Mouse (Mus musculus) central nervous system, embryonic 18 days (tissue): Measurements from ENCODE around the gene Zfp93. TPM values are rescaled to one million over a fixed set of nuclear protein-coding genes. Genes with fewer than 3 reads are reported as not detected.

Experiments used
- polyA plus RNA-seq: library from polyadenylated mRNA; depleted of rRNA; stranded (reverse); fragments of >200 nt; gene quantifications from 2 replicates; pipeline ENCODE4 v1.2.3, GENCODE M21; 2012; rRNA removed

The Zfp93 gene
- 8.3 and 8.5 TPM in 2 replicates for polyA plus RNA-seq

DNA sequence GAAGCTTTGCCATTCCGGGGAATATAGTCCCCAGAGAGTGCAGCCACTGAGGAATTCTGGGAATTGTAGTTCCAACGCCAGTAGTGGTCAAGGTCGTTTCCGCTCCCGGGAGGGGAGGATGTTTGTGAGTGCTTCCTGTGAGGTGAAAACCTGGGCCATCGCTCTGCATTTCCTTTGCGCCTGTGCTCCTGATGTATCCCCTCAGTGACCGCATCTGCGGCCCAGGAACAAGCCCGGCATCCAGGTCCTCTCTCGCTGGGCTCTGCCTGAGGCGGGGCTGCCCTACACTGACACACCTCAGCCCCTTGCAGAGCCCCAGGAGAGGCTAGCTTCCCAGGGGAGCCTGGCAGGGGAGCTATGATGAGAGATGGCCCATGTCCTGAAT lies at the start of gene Zfp93:
TSS of gene Zfp93 (plus strand) at position 133 of the 385 bp plus-strand sequence.

DNA sequence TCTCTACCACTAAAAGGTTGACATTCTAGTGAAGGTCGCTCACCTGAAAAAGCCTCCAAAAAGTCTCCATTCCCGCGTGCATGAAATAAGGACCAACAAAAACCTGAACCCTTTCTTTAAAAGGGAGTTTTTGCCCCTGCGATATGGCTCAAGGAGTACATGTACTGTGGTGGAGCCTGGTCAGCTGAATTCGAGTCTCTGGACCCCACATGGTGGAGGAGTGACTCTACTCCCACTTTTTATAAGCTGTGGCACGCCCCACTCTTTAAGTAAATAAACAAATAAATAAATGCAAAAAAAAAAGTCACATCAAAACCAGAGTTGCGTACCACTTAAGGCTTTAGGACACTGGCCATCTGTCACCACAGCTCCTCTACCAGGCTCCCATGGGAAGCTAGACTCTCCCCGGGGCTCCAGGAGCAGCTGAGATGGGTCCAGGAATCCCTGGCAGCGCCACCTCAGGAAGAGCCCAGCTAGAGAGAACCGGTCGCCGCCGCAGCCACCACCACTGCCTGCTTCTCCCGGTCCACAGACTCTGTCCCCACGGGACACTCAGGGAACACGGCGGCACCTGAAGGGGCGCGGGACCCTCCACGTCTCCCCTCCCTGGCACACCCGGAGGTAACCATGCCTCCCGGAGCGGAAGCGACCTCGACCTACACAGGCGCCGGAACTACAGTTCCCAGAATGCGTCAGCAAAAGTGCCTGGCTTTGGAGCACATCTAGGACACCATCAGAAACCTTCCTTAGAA lies 33.0 kb upstream of the Zfp93 start, which contains the start of gene Zfp109:
TSS of gene Zfp109 (minus strand) at position 521 of the 752 bp plus-strand sequence.

DNA sequence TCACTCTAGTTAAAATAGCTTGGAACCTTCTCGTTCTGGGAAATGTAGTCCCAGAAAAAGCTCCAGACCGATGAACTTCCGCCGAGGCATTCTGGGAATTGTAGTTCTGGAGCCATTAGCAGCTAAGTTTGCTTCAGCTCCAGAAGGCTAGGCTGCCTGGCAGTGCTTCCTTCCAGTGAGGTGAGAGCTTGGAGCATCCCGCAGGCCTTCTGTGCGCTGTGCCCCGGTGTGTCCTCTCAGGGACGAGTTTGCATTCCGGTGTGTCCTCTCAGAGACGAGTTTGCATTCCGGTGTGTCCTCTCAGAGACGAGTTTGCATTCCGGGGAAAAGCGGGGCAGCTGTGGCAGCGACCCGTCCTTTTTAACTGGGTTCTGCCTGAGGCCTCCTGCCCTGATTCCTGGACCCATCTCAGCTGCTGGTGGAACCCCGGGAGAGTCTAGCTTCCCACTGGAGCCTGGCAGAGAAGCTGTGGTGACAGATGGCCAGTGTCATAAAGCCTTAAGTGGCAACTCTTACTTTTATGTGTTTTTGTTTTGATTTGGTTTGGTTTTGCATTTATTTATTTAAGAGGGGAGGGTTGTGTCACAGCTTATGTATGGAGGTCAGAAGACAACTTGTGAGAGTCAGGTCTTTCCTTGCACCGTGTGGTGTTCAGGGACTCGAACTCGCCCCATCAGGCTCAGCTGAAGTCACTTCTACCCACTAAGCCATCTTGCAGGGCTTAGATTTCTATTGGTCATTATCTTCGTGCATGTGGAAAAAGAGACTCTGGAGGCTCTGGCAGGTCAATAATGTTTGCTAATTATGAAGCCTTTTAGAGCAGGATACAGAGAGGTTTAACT lies 15.4 kb upstream of the Zfp93 start, which contains the start of gene Zfp108:
TSS of gene Zfp108 (plus strand) at position 162 of the 842 bp plus-strand sequence.

DNA sequence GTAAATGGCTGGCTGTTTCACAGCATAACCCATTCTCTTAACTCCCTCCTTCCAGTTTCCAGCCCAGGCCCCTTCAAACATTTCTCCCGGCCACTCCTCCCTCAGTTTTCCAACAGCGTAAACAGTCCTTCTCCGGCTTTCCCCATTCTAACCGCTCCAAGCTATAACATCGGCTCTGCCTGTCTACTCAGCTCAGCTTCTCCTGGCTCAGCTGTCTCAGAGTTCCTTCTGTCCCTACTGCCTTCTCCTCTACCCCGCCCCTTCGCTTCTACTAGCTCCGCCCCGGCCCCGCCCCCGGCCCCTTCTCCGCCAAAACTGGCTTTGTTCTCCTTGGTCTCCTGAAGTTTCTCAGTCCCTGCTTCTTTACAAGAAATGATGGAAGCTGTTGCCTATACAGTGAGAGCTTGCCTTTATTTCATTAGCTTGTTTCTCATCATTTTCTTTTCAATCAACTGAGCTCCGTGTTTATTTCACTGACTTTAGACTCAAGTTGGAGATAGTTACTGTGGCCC lies 30.6 kb downstream of the Zfp93 start, which contains the start of gene Zfp61:
TSS of gene Zfp61 (minus strand) at position 462 of the 512 bp plus-strand sequence.

DNA sequence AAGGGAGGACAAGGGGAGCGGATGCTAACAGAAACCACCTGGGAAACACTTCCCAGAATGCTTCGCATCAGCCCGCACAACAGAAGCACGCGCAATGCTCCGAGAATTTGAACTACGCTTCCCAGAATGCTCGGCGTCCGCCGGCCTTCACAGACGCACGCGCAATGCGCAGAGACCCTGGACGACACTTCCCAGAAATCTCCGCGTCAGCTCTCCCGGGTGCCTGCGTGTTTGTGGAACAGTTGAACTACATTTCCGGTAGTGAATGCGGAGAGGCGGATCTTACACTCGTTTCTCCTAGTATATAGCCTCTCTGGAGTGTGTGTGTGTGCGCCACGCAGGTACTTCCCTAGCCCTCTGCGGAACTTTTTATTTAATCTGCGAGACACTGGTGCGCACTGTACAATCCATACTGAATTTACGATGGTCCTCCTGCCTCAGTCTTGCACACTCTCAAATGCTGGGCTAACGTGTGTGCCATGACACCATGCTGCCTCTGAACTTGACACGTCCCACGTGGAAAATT lies 46.4 kb downstream of the Zfp93 start, which contains the start of gene Zfp94:
TSS of gene Zfp94 (minus strand) at position 100 of the 526 bp plus-strand sequence.

Other genes with a start within 250 kb of the Zfp93 start
- gene Vmn1r183, start 217.2 kb upstream of the Zfp93 start, polyA plus RNA-seq, result not detected in 2 replicates
- 39.2 and 39.8 TPM in 2 replicates for gene Zfp180, start 188.5 kb upstream of the Zfp93 start, polyA plus RNA-seq
- gene Zfp112, start 158.1 kb upstream of the Zfp93 start, polyA plus RNA-seq, result 6.9 and 7.5 TPM in 2 replicates
- gene Zfp235, start 136.3 kb upstream of the Zfp93 start, polyA plus RNA-seq, result 18.3 and 18.8 TPM in 2 replicates
- gene Zfp114, start 95.4 kb upstream of the Zfp93 start, polyA plus RNA-seq, result 2.6 and 2.9 TPM in 2 replicates
- 4.1 and 4.3 TPM in 2 replicates for gene Zfp111, start 59.0 kb upstream of the Zfp93 start, polyA plus RNA-seq
- 4.9 and 5.0 TPM in 2 replicates for gene Zfp109, start 32.9 kb upstream of the Zfp93 start, polyA plus RNA-seq
- 4.7 and 5.5 TPM in 2 replicates for gene Zfp108, start 15.6 kb upstream of the Zfp93 start, polyA plus RNA-seq
- 38.1 and 39.7 TPM in 2 replicates for gene Zfp61, start 30.8 kb downstream of the Zfp93 start, polyA plus RNA-seq
- 24.7 and 24.9 TPM in 2 replicates for gene Zfp94, start 46.2 kb downstream of the Zfp93 start, polyA plus RNA-seq
- 0.13 and 0.32 TPM in 2 replicates for gene Tescl, start 63.5 kb downstream of the Zfp93 start, polyA plus RNA-seq
- gene Lypd5, start 78.8 kb downstream of the Zfp93 start, polyA plus RNA-seq, result 0.03 and 0.09 TPM in 2 replicates
- 1.1 and 1.7 TPM in 2 replicates for gene Kcnn4, start 99.8 kb downstream of the Zfp93 start, polyA plus RNA-seq
- gene Smg9, start 129.2 kb downstream of the Zfp93 start, polyA plus RNA-seq, result 51.8 and 59.2 TPM in 2 replicates
- gene Irgc1, start 181.9 kb downstream of the Zfp93 start, polyA plus RNA-seq, result 0.03 TPM in 1 of 2 replicates, not detected in the other
- 2.1 and 2.9 TPM in 2 replicates for gene Plaur, start 192.1 kb downstream of the Zfp93 start, polyA plus RNA-seq
- gene Cadm4, start 211.6 kb downstream of the Zfp93 start, polyA plus RNA-seq, result 224 and 262 TPM in 2 replicates
- 251 and 296 TPM in 2 replicates for gene Zfp428, start 236.6 kb downstream of the Zfp93 start, polyA plus RNA-seq
- not detected in 2 replicates for gene AC161166.1, start 242.0 kb downstream of the Zfp93 start, polyA plus RNA-seq